Mouse (Mus musculus): Measurements from ENCODE around the gene Gpr179. TPM values are rescaled to one million over a fixed set of nuclear protein-coding genes. Genes with fewer than 3 reads are reported as not detected.

Gpr179 gene
- under 1 TPM; 0.14 to 0.59 (median 0.34) TPM for total RNA-seq (2022)

- no peak for DNase-seq (ENCODE audit: low spot score in 2 of 2)
Observed at GRCm38 (mm10) chr11:97352027-97352684, at the start of gene Gpr179. TSS of gene Gpr179 (minus strand) at chr11:97352077.

- DNase-seq (ENCODE audit: low spot score in 2 of 2), result peak; percentile 62 to 68
Observed at GRCm38 (mm10) chr11:97401082-97401481, 49.2 kb upstream of the Gpr179 start.

- peak; percentile 81 to 82 for DNase-seq (ENCODE audit: low spot score in 2 of 2)
Observed at GRCm38 (mm10) chr11:97399958-97400710, 48.3 kb upstream of the Gpr179 start.

- DNase-seq (ENCODE audit: low spot score in 2 of 2), result no peak
Observed at GRCm38 (mm10) chr11:97398506-97398905, 46.6 kb upstream of the Gpr179 start.

GRCm38 (mm10) chr11:97394146-97394545 is 42.3 kb upstream of the Gpr179 start:
- no peak for DNase-seq (ENCODE audit: low spot score in 2 of 2)

- DNase-seq (ENCODE audit: low spot score in 2 of 2), result no peak
Observed at GRCm38 (mm10) chr11:97393658-97394057, 41.8 kb upstream of the Gpr179 start.

GRCm38 (mm10) chr11:97389127-97389526 is 37.2 kb upstream of the Gpr179 start:
- DNase-seq (ENCODE audit: low spot score in 2 of 2), result no peak

GRCm38 (mm10) chr11:97387811-97388210 is 35.9 kb upstream of the Gpr179 start:
- no peak for DNase-seq (ENCODE audit: low spot score in 2 of 2)

- no peak for DNase-seq (ENCODE audit: low spot score in 2 of 2)
Observed at GRCm38 (mm10) chr11:97383764-97384163, 31.9 kb upstream of the Gpr179 start.

- DNase-seq (ENCODE audit: low spot score in 2 of 2), result no peak
Observed at GRCm38 (mm10) chr11:97383017-97383416, 31.1 kb upstream of the Gpr179 start.

- DNase-seq (ENCODE audit: low spot score in 2 of 2), result no peak
Observed at GRCm38 (mm10) chr11:97380036-97380435, 28.2 kb upstream of the Gpr179 start.

- DNase-seq (ENCODE audit: low spot score in 2 of 2), result no peak
Observed at GRCm38 (mm10) chr11:97373402-97373801, 21.5 kb upstream of the Gpr179 start.

GRCm38 (mm10) chr11:97372159-97372864 is 20.4 kb upstream of the Gpr179 start:
- DNase-seq (ENCODE audit: low spot score in 2 of 2), result no peak

GRCm38 (mm10) chr11:97370329-97371091 is 18.6 kb upstream of the Gpr179 start:
- peak in 1 of 2 experiments; percentile 44 for DNase-seq (ENCODE audit: low spot score in 2 of 2)

GRCm38 (mm10) chr11:97368501-97368900 is 16.6 kb upstream of the Gpr179 start:
- no peak for DNase-seq (ENCODE audit: low spot score in 2 of 2)

GRCm38 (mm10) chr11:97365556-97365955 is 13.7 kb upstream of the Gpr179 start:
- no peak for DNase-seq (ENCODE audit: low spot score in 2 of 2)

GRCm38 (mm10) chr11:97363644-97363995 is 11.7 kb upstream of the Gpr179 start:
- no peak for DNase-seq (ENCODE audit: low spot score in 2 of 2)

- DNase-seq (ENCODE audit: low spot score in 2 of 2), result no peak
Observed at GRCm38 (mm10) chr11:97362943-97363643, 11.2 kb upstream of the Gpr179 start.

- DNase-seq (ENCODE audit: low spot score in 2 of 2), result no peak
Observed at GRCm38 (mm10) chr11:97362649-97362942, 10.7 kb upstream of the Gpr179 start.

GRCm38 (mm10) chr11:97361948-97362648 is 10.2 kb upstream of the Gpr179 start, which contains the start of gene Socs7:
TSS of gene Socs7 (plus strand) at chr11:97362551.
- peak; percentile 91 to 93 for DNase-seq (ENCODE audit: low spot score in 2 of 2)
